Mouse (Mus musculus): ENCODE measurements around the gene 4930412O13Rik. TPM values are rescaled to one million over a fixed set of nuclear protein-coding genes. Genes with fewer than 3 reads are reported as not detected.

Gene 4930412O13Rik
- total RNA-seq (2015) (not detected in 2 replicates), total RNA-seq (2017) (not detected in 2 replicates)

- ATAC-seq (ENCODE audit: poor library complexity, severe bottlenecking): no peak
Observed at GRCm38 (mm10) chr2:9881051-9881591, at the start of gene 4930412O13Rik. 4930412O13Rik (plus strand) TSS chr2:9881252.

GRCm38 (mm10) chr2:9833712-9834111 lies 47.3 kb upstream of the 4930412O13Rik start:
- ATAC-seq (ENCODE audit: poor library complexity, severe bottlenecking): no peak

- no peak for ATAC-seq (ENCODE audit: poor library complexity, severe bottlenecking)
Observed at GRCm38 (mm10) chr2:9835195-9835594, 45.9 kb upstream of the 4930412O13Rik start.

- no peak for ATAC-seq (ENCODE audit: poor library complexity, severe bottlenecking)
Observed at GRCm38 (mm10) chr2:9852851-9853576, 28.0 kb upstream of the 4930412O13Rik start.

GRCm38 (mm10) chr2:9855861-9856260 lies 25.2 kb upstream of the 4930412O13Rik start:
- ATAC-seq (ENCODE audit: poor library complexity, severe bottlenecking): no peak

- ATAC-seq (ENCODE audit: poor library complexity, severe bottlenecking): no peak
Observed at GRCm38 (mm10) chr2:9860698-9861097, 20.4 kb upstream of the 4930412O13Rik start.

GRCm38 (mm10) chr2:9867092-9867825 lies 13.8 kb upstream of the 4930412O13Rik start:
- ATAC-seq (ENCODE audit: poor library complexity, severe bottlenecking): peak; percentile 65

GRCm38 (mm10) chr2:9871141-9871716 lies 9.8 kb upstream of the 4930412O13Rik start:
- peak; percentile 33 for ATAC-seq (ENCODE audit: poor library complexity, severe bottlenecking)

GRCm38 (mm10) chr2:9871798-9872197 lies 9.3 kb upstream of the 4930412O13Rik start:
- no peak for ATAC-seq (ENCODE audit: poor library complexity, severe bottlenecking)

GRCm38 (mm10) chr2:9872682-9873081 lies 8.4 kb upstream of the 4930412O13Rik start:
- no peak for ATAC-seq (ENCODE audit: poor library complexity, severe bottlenecking)

- ATAC-seq (ENCODE audit: poor library complexity, severe bottlenecking): no peak
Observed at GRCm38 (mm10) chr2:9873757-9874156, 7.3 kb upstream of the 4930412O13Rik start.

- no peak for ATAC-seq (ENCODE audit: poor library complexity, severe bottlenecking)
Observed at GRCm38 (mm10) chr2:9874467-9875219, 6.4 kb upstream of the 4930412O13Rik start.

- ATAC-seq (ENCODE audit: poor library complexity, severe bottlenecking): no peak
Observed at GRCm38 (mm10) chr2:9875220-9875619, 5.8 kb upstream of the 4930412O13Rik start.

GRCm38 (mm10) chr2:9875676-9876357 lies 5.2 kb upstream of the 4930412O13Rik start:
- no peak for ATAC-seq (ENCODE audit: poor library complexity, severe bottlenecking)

GRCm38 (mm10) chr2:9876621-9877325 lies 4.3 kb upstream of the 4930412O13Rik start:
- no peak for ATAC-seq (ENCODE audit: poor library complexity, severe bottlenecking)

GRCm38 (mm10) chr2:9877326-9877690 lies 3.7 kb upstream of the 4930412O13Rik start:
- no peak for ATAC-seq (ENCODE audit: poor library complexity, severe bottlenecking)

- ATAC-seq (ENCODE audit: poor library complexity, severe bottlenecking): no peak
Observed at GRCm38 (mm10) chr2:9877966-9878563, 3.0 kb upstream of the 4930412O13Rik start.

GRCm38 (mm10) chr2:9878564-9879081 lies 2.4 kb upstream of the 4930412O13Rik start:
- peak; percentile 22; the same call in 1 of the 2 replicates for ATAC-seq (ENCODE audit: poor library complexity, severe bottlenecking)

- ATAC-seq (ENCODE audit: poor library complexity, severe bottlenecking): peak; percentile 20
Observed at GRCm38 (mm10) chr2:9879092-9879491, 2.0 kb upstream of the 4930412O13Rik start.

All from megakaryocyte, adult 5-6 weeks (primary cell).